Mouse (Mus musculus): ENCODE measurements at regions not wholly inside any gene's neighbourhood (a gene's known extent, or its start where the extent isn't known, plus 50 kb on each side); places are given as distances from the start of the nearest gene placed in this dataset.
A peak's percentile ranks its signal among the peaks of the same experiment; 100 is the strongest.

GRCm38 (mm10) chr15:96817626-96818025 is 118.1 kb upstream of the Slc38a2 start:
- Histone ChIP-seq H3K9ac (replicated peaks) (no peak overlapping the region), H3K27me3 (ENCODE audit: control insufficient read depth, insufficient read depth, low read length) (no peaks in the 10 kb centered on the region), H3K4me1 (replicated peaks; ENCODE audit: control insufficient read depth in 2 of 2, insufficient read depth in 2 of 2, low read length in 1 of 2) (no peaks in the 10 kb centered on the region), H3K4me2 (ENCODE audit: low read depth) (no peak overlapping the region), H3K9me3 (ENCODE audit: control insufficient read depth, low read length) (no peaks in the 10 kb centered on the region), H3K27ac (no peak overlapping the region), H3K36me3 (replicated peaks; ENCODE audit: control insufficient read depth, insufficient read depth, low read depth) (no peaks in the 10 kb centered on the region), H3K4me3 (ENCODE audit: insufficient read depth in 1 of 2, low read depth in 2 of 2, low read length in 2 of 2) (no peak overlapping the region)
- TF ChIP-seq EP300 (IDR thresholded peaks at IDR 0.05; ENCODE audit: low read depth): no peak
- TF ChIP-seq CTCF (IDR thresholded peaks at IDR 0.05; ENCODE audit: low read depth): no peak
- WGBS (ENCODE audit: insufficient replicate concordance): 41% methylated on average over 5 of the region's 5 CpGs
- DNase-seq (ENCODE audit: low read depth in 3 of 3, low spot score in 3 of 3) (no peak), ATAC-seq (ENCODE audit: insufficient read depth) (no peak)

GRCm38 (mm10) chr15:96816997-96817570 is 117.6 kb upstream of the Slc38a2 start:
- no peak for DNase-seq (ENCODE audit: low read depth in 3 of 3, low spot score in 3 of 3)
- 23% methylated on average over 5 of the region's 5 CpGs for WGBS (ENCODE audit: insufficient replicate concordance)
- no peak for ATAC-seq (ENCODE audit: insufficient read depth)
- no peak overlapping the region for H3K4me3 ChIP-seq (ENCODE audit: insufficient read depth in 1 of 2, low read depth in 2 of 2, low read length in 2 of 2)
- no peaks in the 10 kb centered on the region for H3K4me1 ChIP-seq (replicated peaks; ENCODE audit: control insufficient read depth in 2 of 2, insufficient read depth in 2 of 2, low read length in 1 of 2)
- no peak overlapping the region for H3K27ac ChIP-seq
- no peaks in the 10 kb centered on the region for H3K27me3 ChIP-seq (ENCODE audit: control insufficient read depth, insufficient read depth, low read length)
- H3K9me3 ChIP-seq (ENCODE audit: control insufficient read depth, low read length): no peaks in the 10 kb centered on the region
- H3K9ac ChIP-seq (replicated peaks): no peak overlapping the region
- TF ChIP-seq CTCF (IDR thresholded peaks at IDR 0.05; ENCODE audit: low read depth): no peak
- no peak for TF ChIP-seq EP300 (IDR thresholded peaks at IDR 0.05; ENCODE audit: low read depth)
- no peaks in the 10 kb centered on the region for H3K36me3 ChIP-seq (replicated peaks; ENCODE audit: control insufficient read depth, insufficient read depth, low read depth)
- no peak overlapping the region for H3K4me2 ChIP-seq (ENCODE audit: low read depth)

- H3K27ac ChIP-seq: no peak overlapping the region
- no peak for ATAC-seq (ENCODE audit: insufficient read depth)
- no peaks in the 10 kb centered on the region for H3K27me3 ChIP-seq (ENCODE audit: control insufficient read depth, insufficient read depth, low read length)
- WGBS (ENCODE audit: insufficient replicate concordance): 60% methylated on average over 2 of the region's 2 CpGs
- no peaks in the 10 kb centered on the region for H3K9me3 ChIP-seq (ENCODE audit: control insufficient read depth, low read length)
- TF ChIP-seq EP300 (IDR thresholded peaks at IDR 0.05; ENCODE audit: low read depth) (no peak), CTCF (IDR thresholded peaks at IDR 0.05; ENCODE audit: low read depth) (no peak)
- H3K36me3 ChIP-seq (replicated peaks; ENCODE audit: control insufficient read depth, insufficient read depth, low read depth): no peaks in the 10 kb centered on the region
- no peaks in the 10 kb centered on the region for H3K4me1 ChIP-seq (replicated peaks; ENCODE audit: control insufficient read depth in 2 of 2, insufficient read depth in 2 of 2, low read length in 1 of 2)
- no peak overlapping the region for H3K4me2 ChIP-seq (ENCODE audit: low read depth)
- no peak for DNase-seq (ENCODE audit: low read depth in 3 of 3, low spot score in 3 of 3)
- H3K4me3 ChIP-seq (ENCODE audit: insufficient read depth in 1 of 2, low read depth in 2 of 2, low read length in 2 of 2): no peak overlapping the region
- H3K9ac ChIP-seq (replicated peaks): no peak overlapping the region
Observed at GRCm38 (mm10) chr15:96813472-96813871, 113.9 kb upstream of the Slc38a2 start.

- no peak overlapping the region for H3K4me2 ChIP-seq (ENCODE audit: low read depth)
- no peak overlapping the region for H3K27ac ChIP-seq
- no peaks in the 10 kb centered on the region for H3K27me3 ChIP-seq (ENCODE audit: control insufficient read depth, insufficient read depth, low read length)
- no peaks in the 10 kb centered on the region for H3K9me3 ChIP-seq (ENCODE audit: control insufficient read depth, low read length)
- no peak overlapping the region for H3K4me3 ChIP-seq (ENCODE audit: insufficient read depth in 1 of 2, low read depth in 2 of 2, low read length in 2 of 2)
- DNase-seq (ENCODE audit: low read depth in 3 of 3, low spot score in 3 of 3) (no peak), ATAC-seq (ENCODE audit: insufficient read depth) (no peak)
- peaks cover 0 to 21% of the 10 kb centered on the region in 2 experiments; a peak in 2 of 4 replicates for H3K4me1 ChIP-seq (replicated peaks; ENCODE audit: control insufficient read depth in 2 of 2, insufficient read depth in 2 of 2, low read length in 1 of 2)
- WGBS (ENCODE audit: insufficient replicate concordance): 52% methylated on average over 1 of the region's 1 CpGs
- no peak overlapping the region for H3K9ac ChIP-seq (replicated peaks)
- no peak for TF ChIP-seq EP300 (IDR thresholded peaks at IDR 0.05; ENCODE audit: low read depth)
- no peaks in the 10 kb centered on the region for H3K36me3 ChIP-seq (replicated peaks; ENCODE audit: control insufficient read depth, insufficient read depth, low read depth)
Observed at GRCm38 (mm10) chr15:96802729-96803053, 103.2 kb upstream of the Slc38a2 start.

- TF ChIP-seq CTCF (IDR thresholded peaks at IDR 0.05; ENCODE audit: low read depth) (no peak), EP300 (IDR thresholded peaks at IDR 0.05; ENCODE audit: low read depth) (no peak)
- no peaks in the 10 kb centered on the region for H3K36me3 ChIP-seq (replicated peaks; ENCODE audit: control insufficient read depth, insufficient read depth, low read depth)
- H3K27me3 ChIP-seq (ENCODE audit: control insufficient read depth, insufficient read depth, low read length): no peaks in the 10 kb centered on the region
- H3K27ac ChIP-seq: no peak overlapping the region
- no peak overlapping the region for H3K9ac ChIP-seq (replicated peaks)
- H3K4me2 ChIP-seq (ENCODE audit: low read depth): no peak overlapping the region
- H3K4me1 ChIP-seq (replicated peaks; ENCODE audit: control insufficient read depth in 2 of 2, insufficient read depth in 2 of 2, low read length in 1 of 2): peaks cover 0 to 21% of the 10 kb centered on the region in 2 experiments; a peak in 2 of 4 replicates
- ATAC-seq (ENCODE audit: insufficient read depth): no peak; the same call in 1 of the 2 replicates
- 20% methylated on average over 9 of the region's 9 CpGs for WGBS (ENCODE audit: insufficient replicate concordance)
- no peak overlapping the region for H3K4me3 ChIP-seq (ENCODE audit: insufficient read depth in 1 of 2, low read depth in 2 of 2, low read length in 2 of 2)
- peak; percentile 30 to 48 (median 41) for DNase-seq (ENCODE audit: low read depth in 3 of 3, low spot score in 3 of 3)
- H3K9me3 ChIP-seq (ENCODE audit: control insufficient read depth, low read length): no peaks in the 10 kb centered on the region
Observed at GRCm38 (mm10) chr15:96802034-96802728, 102.7 kb upstream of the Slc38a2 start.

Data from liver, embryonic 14.5 days (tissue).